Mouse (Mus musculus) CH12F3 (cell line): ENCODE measurements around the gene Runx1.

Experiments
- in situ Hi-C: fragments of 300-500 bp; cut with MboI; formaldehyde crosslinking; loops from 2 replicates; pipeline ENCODE4 v1.14.3; 2020; ENCODE audit warnings: low sequenced_read_pairs

Runx1 gene

GRCm38 (mm10) chr16:92580981-92581380 lies 245.0 kb downstream of the Runx1 start:
- in situ Hi-C loops: no loop called here

- in situ Hi-C loops: no loop called here
These were observed 246.9 kb downstream of the Runx1 start for GRCm38 (mm10) chr16:92578915-92579653.

GRCm38 (mm10) chr16:92577381-92577780 lies 248.6 kb downstream of the Runx1 start:
- in situ Hi-C loops: no loop called here

GRCm38 (mm10) chr16:92575792-92576191 lies 250.2 kb downstream of the Runx1 start:
- in situ Hi-C loops: no loop called here

- in situ Hi-C loops: no loop called here
These were observed 252.8 kb downstream of the Runx1 start for GRCm38 (mm10) chr16:92573193-92573592.

- in situ Hi-C loops: no loop called here
These were observed 254.7 kb downstream of the Runx1 start for GRCm38 (mm10) chr16:92571246-92571645.

- in situ Hi-C loops: no loop called here
These were observed 259.8 kb downstream of the Runx1 start for GRCm38 (mm10) chr16:92566146-92566545.

- in situ Hi-C loops: no loop called here
These were observed 260.2 kb downstream of the Runx1 start for GRCm38 (mm10) chr16:92565708-92566107.

- in situ Hi-C loops: no loop called here
These were observed 260.7 kb downstream of the Runx1 start for GRCm38 (mm10) chr16:92565291-92565690.

GRCm38 (mm10) chr16:92555051-92555450 lies 270.9 kb downstream of the Runx1 start:
- in situ Hi-C loops: no loop called here

- in situ Hi-C loops: no loop called here
These were observed 273.1 kb downstream of the Runx1 start for GRCm38 (mm10) chr16:92552858-92553257.

GRCm38 (mm10) chr16:92552106-92552382 lies 273.9 kb downstream of the Runx1 start:
- in situ Hi-C loops: no loop called here
